Mouse (Mus musculus): ENCODE results near the gene Trim44.

Trim44 gene

GRCm38 (mm10) chr2:102291533-102291932 is 116.1 kb downstream of the Trim44 start:
- no peak for DNase-seq (ENCODE audit: low read depth, low spot score)

- no peak for DNase-seq (ENCODE audit: low read depth, low spot score)
Measured at GRCm38 (mm10) chr2:102290041-102290440, 117.6 kb downstream of the Trim44 start.

GRCm38 (mm10) chr2:102288676-102289075 is 119.0 kb downstream of the Trim44 start:
- no peak for DNase-seq (ENCODE audit: low read depth, low spot score)

- DNase-seq (ENCODE audit: low read depth, low spot score) = no peak
Measured at GRCm38 (mm10) chr2:102287369-102287768, 120.3 kb downstream of the Trim44 start.

- DNase-seq (ENCODE audit: low read depth, low spot score) = no peak
Measured at GRCm38 (mm10) chr2:102282081-102282480, 125.5 kb downstream of the Trim44 start.

GRCm38 (mm10) chr2:102279779-102280178 is 127.8 kb downstream of the Trim44 start:
- no peak for DNase-seq (ENCODE audit: low read depth, low spot score)

GRCm38 (mm10) chr2:102277946-102278345 is 129.7 kb downstream of the Trim44 start:
- DNase-seq (ENCODE audit: low read depth, low spot score) = no peak

- no peak for DNase-seq (ENCODE audit: low read depth, low spot score)
Measured at GRCm38 (mm10) chr2:102273280-102273679, 134.3 kb downstream of the Trim44 start.

- no peak for DNase-seq (ENCODE audit: low read depth, low spot score)
Measured at GRCm38 (mm10) chr2:102267582-102268339, 139.9 kb downstream of the Trim44 start.

GRCm38 (mm10) chr2:102266911-102267310 is 140.7 kb downstream of the Trim44 start:
- no peak for DNase-seq (ENCODE audit: low read depth, low spot score)

- DNase-seq (ENCODE audit: low read depth, low spot score) = no peak
Measured at GRCm38 (mm10) chr2:102259139-102259538, 148.5 kb downstream of the Trim44 start.

GRCm38 (mm10) chr2:102258682-102259081 is 148.9 kb downstream of the Trim44 start:
- no peak for DNase-seq (ENCODE audit: low read depth, low spot score)

- DNase-seq (ENCODE audit: low read depth, low spot score) = no peak
Measured at GRCm38 (mm10) chr2:102257964-102258605, 149.5 kb downstream of the Trim44 start.

GRCm38 (mm10) chr2:102256591-102257335 is 150.9 kb downstream of the Trim44 start:
- no peak for DNase-seq (ENCODE audit: low read depth, low spot score)

GRCm38 (mm10) chr2:102256100-102256499 is 151.5 kb downstream of the Trim44 start:
- DNase-seq (ENCODE audit: low read depth, low spot score) = no peak

GRCm38 (mm10) chr2:102253204-102253603 is 154.4 kb downstream of the Trim44 start:
- DNase-seq (ENCODE audit: low read depth, low spot score) = no peak

- DNase-seq (ENCODE audit: low read depth, low spot score) = no peak
Measured at GRCm38 (mm10) chr2:102252651-102253050, 155.0 kb downstream of the Trim44 start.
